Mouse (Mus musculus) CH12.LX (cell line): ENCODE results near the gene Celsr3. TPM values are rescaled to one million over a fixed set of nuclear protein-coding genes. Genes with fewer than 3 reads are reported as not detected.

Source experiments
- DNase-seq: peaks from one replicate; pipeline ENCODE4 v3.0.0-alpha.2; 2013; ENCODE audit errors: extremely low read depth
- H3K27ac ChIP-seq: 2 replicates; pipeline ENCODE4 v1.5.1; 2012; ENCODE audit warnings: low read depth, mild to moderate bottlenecking, control low read depth, moderate library complexity; ENCODE audit not compliant: insufficient read depth
- H3K27me3 ChIP-seq: replicated peaks from 2 replicates; pipeline ENCODE3; 2012; ENCODE audit warnings: inconsistent platforms
- H3K36me3 ChIP-seq, 2 experiments: replicated peaks in 1 of 2; 2 replicates each; pipeline versions ENCODE3 to v1.6.1; 2012; ENCODE audit warnings: inconsistent platforms in 1 of 2, low read length in 1 of 2, mild to moderate bottlenecking in 1 of 2, mixed read lengths in 1 of 2, moderate library complexity in 1 of 2; ENCODE audit not compliant: control insufficient read depth in 1 of 2, insufficient read depth in 1 of 2
- H3K4me1 ChIP-seq, 2 experiments: 2 replicates each; pipeline ENCODE4 v1.6.1; 2012; ENCODE audit warnings: inconsistent platforms in 1 of 2, moderate library complexity in 1 of 2; ENCODE audit not compliant: insufficient read depth in 2 of 2, control insufficient read depth in 1 of 2
- H3K4me2 ChIP-seq: 2 replicates; pipeline ENCODE4 v1.6.1; 2012; ENCODE audit warnings: low read depth, mild to moderate bottlenecking, control low read depth; ENCODE audit not compliant: poor library complexity, insufficient read depth, severe bottlenecking
- H3K4me3 ChIP-seq, 3 experiments: fragments of 150-350 bp in 1 of 3; sonication (generic) in 1 of 3; replicated peaks in 1 of 3; 2 replicates each; pipeline versions ENCODE3 to v1.5.1; 2011 to 2012; ENCODE audit warnings: low read depth in 2 of 3, low read length in 2 of 3, mild to moderate bottlenecking in 2 of 3, moderate library complexity in 2 of 3, control low read depth in 1 of 3, improper control_type of control experiment in 1 of 3, inconsistent platforms in 1 of 3, mixed read lengths in 1 of 3; ENCODE audit not compliant: poor library complexity in 1 of 3
- H3K79me2 ChIP-seq: replicated peaks from 2 replicates; pipeline ENCODE4 v1.6.1; 2012; ENCODE audit warnings: mild to moderate bottlenecking, moderate library complexity; ENCODE audit not compliant: control insufficient read depth, poor library complexity, insufficient read depth, severe bottlenecking; ENCODE audit errors: extremely low read depth
- H3K9ac ChIP-seq: 2 replicates; pipeline ENCODE4 v1.6.1; 2012; ENCODE audit warnings: low read depth, mild to moderate bottlenecking, control low read depth, moderate library complexity; ENCODE audit not compliant: insufficient read depth
- H3K9me3 ChIP-seq: replicated peaks from 2 replicates; pipeline ENCODE3; 2012; ENCODE audit warnings: low read length, inconsistent platforms, mixed read lengths
- BHLHE40 ChIP-seq: IDR thresholded peaks from 2 replicates; pipeline ENCODE4 v1.6.1; 2011; ENCODE audit warnings: mild to moderate bottlenecking, low read depth, low read length, improper control_type of control experiment
- CHD2 ChIP-seq: IDR thresholded peaks from 2 replicates; pipeline ENCODE4 v1.6.1; 2011; ENCODE audit warnings: low read length, improper control_type of control experiment
- EP300 ChIP-seq: IDR thresholded peaks from 2 replicates; pipeline ENCODE4 v1.6.1; 2011; ENCODE audit warnings: low read length, improper control_type of control experiment
- HCFC1 ChIP-seq: IDR thresholded peaks from 2 replicates; pipeline ENCODE4 v1.6.1; 2012; ENCODE audit warnings: low read depth, mild to moderate bottlenecking, inconsistent platforms, low read length, improper control_type of control experiment
- IRF4 ChIP-seq: IDR thresholded peaks from 2 replicates; pipeline ENCODE4 v1.6.1; 2014; ENCODE audit warnings: low read depth, mild to moderate bottlenecking, inconsistent platforms, low read length, improper control_type of control experiment
- JUND ChIP-seq: conservative IDR thresholded peaks from 2 replicates; pipeline ENCODE4 v1.6.1; 2011; ENCODE audit warnings: low read depth, low read length, improper control_type of control experiment
- KAT2A ChIP-seq: IDR thresholded peaks from 2 replicates; pipeline ENCODE4 v1.6.1; 2012; ENCODE audit warnings: low read length, improper control_type of control experiment, inconsistent platforms; ENCODE audit not compliant: insufficient replicate concordance
- MAX ChIP-seq: IDR thresholded peaks from 2 replicates; pipeline ENCODE4 v1.6.1; 2011; ENCODE audit warnings: low read length, improper control_type of control experiment
- MXI1 ChIP-seq: IDR thresholded peaks from 2 replicates; pipeline ENCODE4 v1.6.1; 2011; ENCODE audit warnings: mild to moderate bottlenecking, low read depth, low read length, improper control_type of control experiment
- NELFE ChIP-seq: IDR thresholded peaks from 2 replicates; pipeline ENCODE4 v1.6.1; 2011; ENCODE audit warnings: low read depth, low read length, improper control_type of control experiment
- NRF1 ChIP-seq: IDR thresholded peaks from 2 replicates; pipeline ENCODE4 v1.6.1; 2014; ENCODE audit warnings: low read depth, mild to moderate bottlenecking, inconsistent platforms, low read length, improper control_type of control experiment, moderate library complexity
- PAX5 ChIP-seq: IDR thresholded peaks from 2 replicates; pipeline ENCODE4 v1.6.1; 2012; ENCODE audit warnings: low read length, inconsistent platforms, mixed read lengths
- POLR2AphosphoS2 ChIP-seq: IDR thresholded peaks from 2 replicates; pipeline ENCODE4 v1.6.1; 2011; ENCODE audit warnings: low read depth, low read length, improper control_type of control experiment
- RCOR1 ChIP-seq: conservative IDR thresholded peaks from 2 replicates; pipeline ENCODE4 v1.6.1; 2012; ENCODE audit warnings: low read depth, mild to moderate bottlenecking, inconsistent platforms, low read length, improper control_type of control experiment
- SIN3A ChIP-seq: IDR thresholded peaks from 2 replicates; pipeline ENCODE4 v1.6.1; 2012; ENCODE audit warnings: low read length, improper control_type of control experiment, inconsistent platforms
- TBP ChIP-seq: conservative IDR thresholded peaks from 2 replicates; pipeline ENCODE4 v1.6.1; 2011; ENCODE audit warnings: low read depth, low read length, improper control_type of control experiment
- TCF12 ChIP-seq: IDR thresholded peaks from 2 replicates; pipeline ENCODE4 v1.6.1; 2014; ENCODE audit warnings: low read depth, mild to moderate bottlenecking, inconsistent platforms, low read length, improper control_type of control experiment
- UBTF ChIP-seq: IDR thresholded peaks from 2 replicates; pipeline ENCODE4 v1.6.1; 2012; ENCODE audit warnings: low read depth, mild to moderate bottlenecking, inconsistent platforms, low read length, improper control_type of control experiment, moderate library complexity
- ZC3H11A ChIP-seq: IDR thresholded peaks from 2 replicates; pipeline ENCODE4 v1.6.1; 2012; ENCODE audit warnings: low read depth, mild to moderate bottlenecking, inconsistent platforms, low read length, improper control_type of control experiment
- ZKSCAN1 ChIP-seq: IDR thresholded peaks from 2 replicates; pipeline ENCODE4 v1.6.1; 2012; ENCODE audit warnings: low read depth, inconsistent platforms, low read length, improper control_type of control experiment, borderline replicate concordance
- dilution Hi-C: fragments of 300-500 bp; cut with MboI; formaldehyde crosslinking; loops from 2 replicates; pipeline ENCODE4 v1.14.3; 2020; ENCODE audit warnings: low sequenced_read_pairs; ENCODE audit not compliant: extremely low pct_unique_long_range_greater_than_20kb, extremely low pct_ligation_motif_present
- in situ Hi-C: fragments of 300-500 bp; cut with MboI; formaldehyde crosslinking; loops from 3 replicates; pipeline ENCODE4 v1.14.3; 2019; ENCODE audit warnings: low sequenced_read_pairs, low pct_ligation_motif_present, low pct_unique_long_range_greater_than_20kb, mixed read lengths
- polyA plus RNA-seq: library from polyadenylated mRNA; unstranded; fragments of >175 nt; gene quantifications from 2 replicates; pipeline ENCODE4 v1.2.1, GENCODE M21; 2012; ENCODE audit warnings: low read depth; ENCODE audit not compliant: insufficient read length
- total RNA-seq, 2 experiments: library from RNA; depleted of rRNA; stranded (reverse); fragments of 300-350 nt in 1 of 2; fragments of >200 nt in 1 of 2; gene quantifications; 2 replicates each; pipeline ENCODE4 v1.2.3; 2012 to 2014

The Celsr3 gene
- total and polyA plus RNA-seq, 3 experiments = 0.04 TPM; not detected in 2

- TF ChIP-seq MAX = no peak
- no peak for TF ChIP-seq CHD2
- TF ChIP-seq TCF12 = no peak
- TF ChIP-seq TBP = no peak
- TF ChIP-seq EP300 = no peak
- TF ChIP-seq BHLHE40 = no peak
- TF ChIP-seq PAX5 = no peak
- TF ChIP-seq HCFC1 = no peak
- no peak for TF ChIP-seq IRF4
- TF ChIP-seq ZKSCAN1 = no peak
- TF ChIP-seq KAT2A = no peak
- TF ChIP-seq RCOR1 = no peak
- TF ChIP-seq POLR2AphosphoS2 = no peak
- TF ChIP-seq JUND = no peak
- no peak for TF ChIP-seq ZC3H11A
- TF ChIP-seq UBTF = no peak
- no peak for TF ChIP-seq NELFE
- peaks cover 3% of the 10 kb centered on the region for H3K27me3 ChIP-seq
- H3K4me3 ChIP-seq = no peak overlapping the region
- H3K27ac ChIP-seq = no peak overlapping the region
- H3K79me2 ChIP-seq = no peaks in the 10 kb centered on the region
- H3K4me1 ChIP-seq = no peaks in the 10 kb centered on the region
- H3K9me3 ChIP-seq = peaks cover 21% of the 10 kb centered on the region
- no peak for DNase-seq
- H3K36me3 ChIP-seq = peaks cover 0 to 4% of the 10 kb centered on the region in 2 experiments
- in situ Hi-C loops = no loop called here
- H3K9ac ChIP-seq = no peak overlapping the region
- dilution Hi-C loops = no loop called here
- no peak overlapping the region for H3K4me2 ChIP-seq
Measured at GRCm38 (mm10) chr9:108824755-108825413, 1.2 kb upstream of the Celsr3 start.

DNA sequence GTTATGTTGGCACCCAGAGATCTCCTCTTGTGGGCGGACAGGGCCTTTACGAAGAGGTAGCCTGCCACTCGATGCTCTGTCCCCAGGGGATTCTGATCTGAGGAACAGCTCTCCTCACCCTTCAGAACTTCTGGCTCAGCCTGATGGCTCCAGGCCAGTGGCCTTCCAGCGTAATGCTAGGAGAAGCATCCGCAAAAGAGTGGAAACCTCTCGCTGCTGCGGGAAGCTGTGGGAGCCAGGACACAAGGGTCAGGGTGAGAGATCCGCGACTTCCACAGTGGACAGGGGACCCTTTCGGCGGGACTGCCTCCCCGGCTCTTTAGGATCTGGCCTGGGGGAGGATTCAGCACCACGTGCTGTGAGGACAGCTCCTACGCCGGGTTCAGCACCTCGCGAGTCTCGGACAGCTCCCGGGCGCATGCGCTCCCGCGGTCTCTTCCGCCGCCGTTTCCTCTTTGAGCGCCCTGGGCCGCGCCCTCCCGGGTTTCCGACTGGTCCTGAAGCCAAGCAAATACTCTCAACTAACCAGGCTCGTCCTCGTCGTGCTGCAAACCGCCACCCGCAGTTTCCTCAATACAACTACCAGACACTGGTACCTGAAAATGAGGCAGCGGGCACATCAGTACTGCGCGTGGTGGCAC lies 700 bp downstream of the Celsr3 start:
- H3K4me2 ChIP-seq = no peak overlapping the region
- no peak overlapping the region for H3K4me3 ChIP-seq
- in situ Hi-C loops = no loop called here
- no peak for DNase-seq
- no peaks in the 10 kb centered on the region for H3K36me3 ChIP-seq
- no peak overlapping the region for H3K27ac ChIP-seq
- TF ChIP-seq MXI1 = peak; percentile 79
- TF ChIP-seq PAX5 = no peak
- peak; percentile 95 for TF ChIP-seq SIN3A
- TF ChIP-seq NRF1 = peak; percentile 82
- no peak for TF ChIP-seq POLR2AphosphoS2
- no peak overlapping the region for H3K9ac ChIP-seq
- peaks cover 24% of the 10 kb centered on the region for H3K9me3 ChIP-seq
- H3K4me1 ChIP-seq = peaks cover 0 to 4% of the 10 kb centered on the region in 2 experiments; a peak in 2 of 4 replicates
- H3K79me2 ChIP-seq = no peaks in the 10 kb centered on the region
- dilution Hi-C loops = no loop called here
- H3K27me3 ChIP-seq = peaks cover 19% of the 10 kb centered on the region
